Mouse (Mus musculus) thymus, adult 2 months (tissue): ENCODE results near the gene Golga1. TPM values are rescaled to one million over a fixed set of nuclear protein-coding genes. Genes with fewer than 3 reads are reported as not detected.

Source experiments
- DNase-seq: peaks from one replicate; pipeline ENCODE4 v3.0.0; 2021
- H3K27ac ChIP-seq: fragments of 200-500 bp; 2 replicates; pipeline ENCODE4 v1.5.1; 2012; ENCODE audit warnings: low read length, control low read depth; ENCODE audit not compliant: control insufficient read depth, insufficient read depth
- H3K27me3 ChIP-seq: fragments of 200-500 bp; 2 replicates; pipeline ENCODE4 v1.6.1; 2012; ENCODE audit warnings: mild to moderate bottlenecking, low read length, moderate library complexity, mixed read lengths; ENCODE audit not compliant: control insufficient read depth, insufficient read depth
- H3K36me3 ChIP-seq: fragments of 200-500 bp; 2 replicates; pipeline ENCODE4 v1.6.1; 2012; ENCODE audit warnings: mild to moderate bottlenecking, low read length, moderate library complexity; ENCODE audit not compliant: control insufficient read depth, insufficient read depth
- H3K4me1 ChIP-seq: fragments of 200-500 bp; replicated peaks from 2 replicates; pipeline ENCODE4 v1.6.1; 2012; ENCODE audit warnings: low read length; ENCODE audit not compliant: control insufficient read depth, insufficient read depth
- H3K4me3 ChIP-seq: fragments of 200-500 bp; 2 replicates; pipeline ENCODE4 v1.5.1; 2012; ENCODE audit warnings: mild to moderate bottlenecking, low read length, control low read depth, moderate library complexity; ENCODE audit not compliant: control insufficient read depth, insufficient read depth
- CTCF ChIP-seq: fragments of 200-500 bp; IDR thresholded peaks from 2 replicates; pipeline ENCODE4 v1.5.1; 2012; ENCODE audit warnings: mild to moderate bottlenecking, control low read depth, low read length, moderate library complexity, borderline replicate concordance; ENCODE audit not compliant: control insufficient read depth, poor library complexity, insufficient read depth; ENCODE audit errors: extremely low read depth
- POLR2A ChIP-seq: fragments of 200-500 bp; IDR thresholded peaks from 2 replicates; pipeline ENCODE4 v1.6.1; 2012; ENCODE audit warnings: mild to moderate bottlenecking, low read length, control low read depth, moderate library complexity; ENCODE audit not compliant: control insufficient read depth, poor library complexity, insufficient read depth; ENCODE audit errors: extremely low read depth
- WGBS: fragments of 180-500 bp; shearing (Covaris S2); methylation state at CpG from one replicate; pipeline ENCODE4 v1.1.7; 2018; 5-methylcytosine and 5-hydroxymethylcytosine counted together
- polyA plus RNA-seq: library from polyadenylated mRNA; depleted of rRNA; stranded (reverse); fragments of >200 nt; gene quantifications from 2 replicates; pipeline ENCODE4 v1.2.3, GENCODE M21; 2012; rRNA removed

The Golga1 gene
- polyA plus RNA-seq, 1 experiment = 18.5 TPM

GRCm38 (mm10) chr2:38970057-38970456, 95.3 kb downstream of the Golga1 start:
- Histone ChIP-seq H3K36me3 (no peaks in the 10 kb centered on the region), H3K27ac (no peak overlapping the region), H3K4me3 (no peak overlapping the region), H3K4me1 (no peaks in the 10 kb centered on the region), H3K27me3 (no peaks in the 10 kb centered on the region)
- WGBS = 81% methylated on average over 5 of the region's 5 CpGs
- TF ChIP-seq POLR2A (no peak), CTCF (no peak)
- no peak for DNase-seq

- no peaks in the 10 kb centered on the region for H3K27me3 ChIP-seq
- TF ChIP-seq POLR2A (no peak), CTCF (no peak)
- WGBS = 98% methylated on average over 2 of the region's 2 CpGs
Observed at GRCm38 (mm10) chr2:38969650-38970049, 95.7 kb downstream of the Golga1 start.

More at GRCm38 (mm10) chr2:38969650-38970049, 95.7 kb downstream of the Golga1 start:
- Histone ChIP-seq H3K27ac (no peak overlapping the region), H3K36me3 (no peaks in the 10 kb centered on the region), H3K4me1 (no peaks in the 10 kb centered on the region), H3K4me3 (no peak overlapping the region)
- no peak for DNase-seq

Other genes with a start within 250 kb of the Golga1 start
- 3.4 and 4.2 TPM in 2 replicates for gene Nr6a1, start 137.9 kb downstream of the Golga1 start, polyA plus RNA-seq
- 5.0 and 5.2 TPM in 2 replicates for gene Olfml2a, start 133.6 kb downstream of the Golga1 start, polyA plus RNA-seq
- gene Wdr38, start 68.1 kb downstream of the Golga1 start, polyA plus RNA-seq = 1.3 and 1.6 TPM in 2 replicates
- 52.9 and 53.2 TPM in 2 replicates for gene Arpc5l, start 60.2 kb downstream of the Golga1 start, polyA plus RNA-seq
- gene Rpl35, start 59.9 kb downstream of the Golga1 start, polyA plus RNA-seq = 207 and 221 TPM in 2 replicates
- 3.9 and 4.8 TPM in 2 replicates for gene Scai, start 125.2 kb upstream of the Golga1 start, polyA plus RNA-seq
- gene Ppp6c, start 160.9 kb upstream of the Golga1 start, polyA plus RNA-seq = 32.9 and 33.0 TPM in 2 replicates